Mouse (Mus musculus) heart, postnatal 4 days (tissue): ENCODE data around the gene Nr1i3. TPM values are rescaled to one million over a fixed set of nuclear protein-coding genes. Genes with fewer than 3 reads are reported as not detected.
A peak's percentile ranks its signal among the peaks of the same experiment; 100 is the strongest.

Experiments used
- DNase-seq: peaks from one replicate; pipeline ENCODE4 v3.0.0; 2021
- total RNA-seq, 2 experiments: library from RNA; stranded (reverse); gene quantifications; 2 replicates each; pipeline ENCODE4 v1.2.3; 2021

Gene Nr1i3
- not detected for total RNA-seq

DNA sequence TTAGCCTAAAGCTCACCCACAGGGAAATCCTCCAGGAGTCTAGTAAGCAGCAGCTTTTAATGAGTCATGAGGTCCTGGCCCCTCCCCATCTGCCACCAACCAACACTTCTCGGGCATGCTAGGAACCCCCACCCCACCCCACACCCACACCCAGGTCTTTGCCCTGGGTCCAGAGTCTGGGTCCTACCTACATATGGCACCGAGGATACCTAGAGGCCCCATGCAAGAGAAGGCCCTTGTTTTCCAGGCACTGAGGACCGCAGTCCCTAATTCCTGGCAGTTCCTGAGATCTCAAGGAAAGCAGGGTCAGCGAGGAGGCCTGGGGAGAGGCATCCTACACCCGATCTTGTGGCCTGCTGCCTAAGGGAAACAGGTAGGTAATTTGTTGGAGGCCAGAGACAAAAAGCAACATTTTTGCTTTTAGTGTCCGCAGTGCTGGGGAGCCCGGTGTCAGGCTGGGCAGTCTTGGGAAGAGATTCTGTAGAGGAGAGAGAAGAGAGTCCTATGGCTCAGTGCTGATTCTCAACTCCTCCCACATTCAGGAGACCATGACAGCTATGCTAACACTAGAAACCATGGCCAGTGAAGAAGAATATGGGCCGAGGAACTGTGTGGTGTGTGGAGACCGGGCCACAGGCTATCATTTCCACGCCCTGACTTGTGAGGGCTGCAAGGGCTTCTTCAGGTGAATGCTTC lies at the start of gene Nr1i3:
Gene Nr1i3 (plus strand): TSS at position 170 of the 696 bp plus-strand sequence.
- DNase-seq, result no peak

DNA sequence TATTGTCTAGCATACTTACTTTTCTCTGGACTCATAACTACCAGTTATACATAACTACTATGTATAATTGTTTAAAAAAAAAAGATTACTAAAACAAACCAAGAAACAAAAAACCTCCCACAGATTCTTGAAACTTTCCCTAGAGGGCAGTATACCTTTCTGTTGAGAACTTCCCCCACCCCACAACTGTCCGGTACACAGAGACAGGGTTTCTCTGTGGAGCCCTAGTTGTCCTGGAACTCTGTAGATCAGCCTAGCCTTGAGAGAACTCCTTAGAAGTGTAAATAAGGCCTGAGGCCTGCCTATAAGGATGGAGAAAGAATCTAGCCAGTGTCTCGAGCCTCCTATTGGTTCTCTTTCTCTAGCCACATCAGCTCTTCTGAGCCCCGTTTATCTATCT lies 49.5 kb upstream of the Nr1i3 start:
- DNase-seq, result peak; percentile 35

DNA sequence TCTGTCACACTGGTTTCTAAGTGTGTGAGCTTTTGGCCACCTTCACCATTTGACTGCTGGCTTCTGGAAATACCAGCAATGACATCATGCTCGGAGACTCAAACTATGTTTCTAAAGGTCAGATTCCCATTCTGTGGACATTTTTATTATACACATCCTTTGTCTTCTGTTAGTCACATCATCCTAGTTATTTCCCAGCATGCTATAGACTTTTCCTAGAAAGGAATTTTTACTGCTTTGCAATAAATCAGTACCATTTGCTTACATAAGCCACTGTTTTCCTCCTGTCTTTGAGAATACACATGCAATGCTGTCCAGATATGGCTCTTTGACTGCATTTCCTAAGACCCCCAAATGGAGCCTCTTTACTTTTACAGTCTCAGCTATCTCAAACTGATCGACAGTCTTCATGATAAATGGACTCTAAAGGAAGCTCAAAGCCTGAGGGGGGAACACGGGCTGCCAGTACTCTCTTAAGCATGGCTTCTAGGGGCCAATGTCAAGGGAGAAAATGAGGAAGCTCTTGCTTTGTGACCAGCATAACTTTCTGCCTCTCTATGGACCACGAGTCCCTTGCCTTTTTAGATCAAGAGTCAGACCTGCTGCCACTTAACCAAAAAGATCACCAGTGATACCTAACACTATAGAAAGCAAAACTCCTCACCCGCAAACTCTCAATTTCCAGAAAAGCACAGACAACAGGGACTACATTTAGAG lies 48.0 kb upstream of the Nr1i3 start:
- no peak for DNase-seq

DNA sequence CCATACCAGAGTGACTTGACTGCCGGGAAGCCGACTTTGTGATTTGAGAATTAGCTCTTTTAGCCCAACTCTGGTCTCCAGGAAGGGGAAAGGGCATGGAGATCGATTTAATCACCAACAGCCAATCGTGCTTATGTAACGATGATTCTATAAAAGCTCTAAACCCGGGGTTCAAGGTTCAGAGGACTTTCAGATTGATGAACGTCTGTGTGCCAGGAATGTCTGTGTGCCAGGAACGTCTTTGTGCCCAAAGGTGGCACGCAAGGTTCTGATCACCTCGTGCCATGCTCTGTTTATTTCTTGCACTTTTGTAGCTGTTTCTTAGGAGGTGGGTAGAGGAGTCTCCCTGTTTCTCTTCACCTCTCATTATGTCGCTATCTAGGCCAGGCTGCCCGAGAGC lies 44.9 kb upstream of the Nr1i3 start:
- no peak for DNase-seq

DNA sequence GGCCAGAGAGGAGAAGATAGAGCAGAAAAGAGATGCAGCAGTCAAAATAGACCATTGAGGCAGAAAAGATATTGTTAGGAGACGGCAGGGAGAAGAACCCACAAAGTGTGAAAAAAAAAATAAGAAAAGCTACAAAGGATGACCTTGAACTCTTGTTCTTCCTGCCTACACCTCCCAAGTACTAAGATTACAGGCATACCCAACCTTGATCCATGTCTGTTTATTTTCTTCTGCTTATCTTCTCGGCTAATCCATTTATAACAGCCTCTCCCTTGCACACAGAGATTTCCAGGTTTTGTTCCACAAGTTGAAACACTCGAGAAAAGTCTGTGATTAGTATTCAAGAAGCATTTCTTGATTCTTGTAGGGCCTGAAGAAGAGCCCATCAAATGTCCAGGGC lies 43.9 kb upstream of the Nr1i3 start:
- DNase-seq, result no peak

DNA sequence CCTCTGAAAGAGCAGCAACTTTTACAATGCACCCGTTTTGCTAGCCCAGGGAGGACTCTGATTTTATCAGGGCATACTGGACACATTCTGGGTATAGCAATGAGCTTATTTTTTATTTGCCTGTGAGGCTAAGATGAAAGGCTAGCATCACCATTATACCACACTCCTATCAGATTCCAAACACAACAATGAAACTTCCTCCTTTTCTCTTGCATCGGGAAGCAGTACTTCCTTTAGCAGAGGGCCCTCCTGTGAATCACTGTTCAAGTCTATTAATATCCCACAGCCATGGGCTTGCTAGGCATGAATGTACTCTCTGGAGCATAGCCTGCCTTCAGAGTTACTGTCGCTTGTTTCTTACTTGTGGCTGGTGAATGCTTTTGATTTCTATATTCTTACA lies 42.6 kb upstream of the Nr1i3 start:
- DNase-seq, result no peak

DNA sequence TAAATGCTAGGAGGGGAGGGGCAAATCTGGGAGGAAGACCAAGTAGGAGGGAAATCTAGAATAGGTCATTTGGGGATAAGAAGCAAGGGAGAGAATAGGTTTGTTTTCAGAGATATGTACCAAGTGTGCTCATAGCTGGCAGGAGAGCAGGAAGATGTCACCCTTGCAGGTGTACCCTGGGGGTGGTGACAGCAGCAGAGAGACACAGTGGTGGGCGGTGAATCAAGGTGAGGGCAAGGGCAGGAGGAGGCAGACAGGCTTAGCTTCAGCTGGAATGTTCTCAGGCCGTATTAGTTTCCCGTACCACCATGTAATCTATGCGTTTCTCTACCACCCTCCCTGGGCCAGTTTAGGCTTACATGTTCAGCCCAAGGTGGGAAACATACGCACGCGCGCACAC lies 41.0 kb upstream of the Nr1i3 start:
- no peak for DNase-seq

DNA sequence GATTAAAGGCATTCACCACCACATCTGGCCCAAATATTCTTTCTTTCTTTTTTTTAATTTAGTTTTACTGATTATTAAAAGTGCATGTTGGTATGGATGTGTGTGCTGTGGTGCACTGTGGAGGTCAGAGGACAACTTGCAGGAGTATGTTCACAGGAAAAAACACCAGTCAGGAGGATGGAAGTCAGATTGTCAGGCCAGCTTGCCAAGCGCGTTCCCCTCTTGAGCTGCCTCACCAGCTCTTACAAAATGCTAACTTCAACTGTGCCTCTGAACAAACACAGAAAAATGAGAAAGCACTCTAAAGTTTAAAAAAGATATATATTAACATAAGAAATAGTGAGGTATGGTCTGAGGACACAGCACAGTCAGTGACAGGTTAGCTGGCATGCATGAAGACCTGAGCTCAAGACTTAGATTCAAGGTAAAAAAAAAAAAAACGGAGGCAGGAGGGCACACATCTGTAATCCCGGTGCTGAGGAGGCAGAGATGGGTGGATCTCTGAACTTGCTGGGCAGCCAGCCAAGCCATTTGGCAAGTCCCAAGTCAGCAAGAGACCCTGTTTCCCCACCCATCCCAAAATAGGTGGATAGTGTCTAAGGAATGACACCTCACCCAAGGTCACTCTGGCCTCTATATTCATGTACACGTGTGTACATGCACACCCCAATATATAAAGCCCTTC lies 34.1 kb upstream of the Nr1i3 start:
- no peak for DNase-seq

DNA sequence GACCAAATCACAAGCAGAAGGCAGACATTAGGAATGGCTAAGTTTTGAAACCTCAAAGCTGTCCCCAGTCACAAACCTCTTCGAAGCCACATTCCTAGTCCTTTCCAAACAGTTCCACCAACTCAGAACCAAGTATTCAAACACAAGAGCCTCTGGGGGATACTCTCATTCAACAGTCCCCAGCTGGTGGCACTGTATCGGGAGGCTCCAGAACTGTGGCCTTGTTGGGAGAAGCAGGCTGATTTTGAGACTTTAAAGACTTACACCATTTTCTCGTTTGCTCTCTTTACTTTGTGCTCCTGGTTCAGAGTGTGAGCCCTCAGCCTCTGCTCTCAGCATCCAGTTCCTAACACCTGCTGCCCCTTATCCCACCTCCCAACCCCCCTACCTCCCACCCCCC lies 30.7 kb upstream of the Nr1i3 start:
- DNase-seq, result no peak

DNA sequence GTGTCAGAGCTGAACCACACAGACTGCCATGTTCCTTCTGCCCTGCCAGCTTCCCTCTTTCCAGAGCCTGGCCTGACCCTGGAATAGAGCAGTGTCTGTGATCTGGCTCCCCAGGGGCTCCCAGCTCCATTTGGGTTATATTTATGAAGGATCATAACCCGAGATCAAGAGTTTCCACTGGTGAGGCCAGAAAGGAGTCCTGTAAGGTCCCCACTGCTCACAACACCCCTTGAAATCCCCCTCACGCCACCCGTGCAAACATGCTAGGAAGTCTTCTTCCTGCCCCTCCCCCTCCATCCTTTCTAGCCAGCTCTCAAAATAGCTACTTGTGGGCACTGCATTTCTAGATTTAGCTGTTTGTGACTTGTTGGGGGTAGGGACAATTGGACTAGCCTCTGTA lies 30.1 kb upstream of the Nr1i3 start:
- DNase-seq, result peak; percentile 69

DNA sequence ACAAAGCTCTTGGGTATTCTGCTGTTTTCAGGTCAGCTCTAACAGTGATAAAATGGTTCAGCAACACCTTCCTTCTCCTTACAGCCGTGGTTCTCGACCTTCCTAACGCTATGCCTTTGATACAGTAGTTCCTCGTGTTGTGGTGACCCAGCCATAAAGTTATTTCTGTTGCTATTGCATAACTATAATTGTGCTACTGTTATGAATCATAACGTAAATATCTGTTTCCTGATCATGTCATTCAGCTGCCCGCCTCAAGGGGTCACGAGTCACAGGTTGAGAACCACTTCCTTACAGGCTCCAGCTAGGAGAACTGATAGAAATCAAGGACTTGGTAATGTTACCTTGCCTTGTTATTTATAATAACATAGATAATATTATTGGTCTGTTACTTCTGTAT lies 29.5 kb upstream of the Nr1i3 start:
- peak; percentile 47 for DNase-seq

DNA sequence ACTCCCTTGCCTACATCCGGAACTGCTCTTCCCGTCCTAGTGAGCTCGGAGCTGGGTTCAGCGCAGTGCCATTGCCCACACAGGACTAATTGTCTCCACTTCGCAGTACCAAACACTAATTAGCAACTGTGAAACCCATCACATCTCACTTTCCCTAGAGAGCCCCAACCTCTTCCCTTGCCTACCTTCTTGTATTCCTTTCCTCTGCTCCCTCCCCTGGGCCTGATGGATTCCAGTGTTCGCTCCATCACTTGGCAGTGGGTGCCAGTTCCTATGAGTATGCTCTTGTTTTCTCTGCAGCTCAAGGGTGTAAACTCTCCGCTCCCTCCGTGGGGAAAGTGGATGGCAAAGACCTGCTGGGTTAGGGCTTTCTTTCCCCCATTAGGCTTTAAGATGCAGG lies 28.1 kb upstream of the Nr1i3 start:
- no peak for DNase-seq

DNA sequence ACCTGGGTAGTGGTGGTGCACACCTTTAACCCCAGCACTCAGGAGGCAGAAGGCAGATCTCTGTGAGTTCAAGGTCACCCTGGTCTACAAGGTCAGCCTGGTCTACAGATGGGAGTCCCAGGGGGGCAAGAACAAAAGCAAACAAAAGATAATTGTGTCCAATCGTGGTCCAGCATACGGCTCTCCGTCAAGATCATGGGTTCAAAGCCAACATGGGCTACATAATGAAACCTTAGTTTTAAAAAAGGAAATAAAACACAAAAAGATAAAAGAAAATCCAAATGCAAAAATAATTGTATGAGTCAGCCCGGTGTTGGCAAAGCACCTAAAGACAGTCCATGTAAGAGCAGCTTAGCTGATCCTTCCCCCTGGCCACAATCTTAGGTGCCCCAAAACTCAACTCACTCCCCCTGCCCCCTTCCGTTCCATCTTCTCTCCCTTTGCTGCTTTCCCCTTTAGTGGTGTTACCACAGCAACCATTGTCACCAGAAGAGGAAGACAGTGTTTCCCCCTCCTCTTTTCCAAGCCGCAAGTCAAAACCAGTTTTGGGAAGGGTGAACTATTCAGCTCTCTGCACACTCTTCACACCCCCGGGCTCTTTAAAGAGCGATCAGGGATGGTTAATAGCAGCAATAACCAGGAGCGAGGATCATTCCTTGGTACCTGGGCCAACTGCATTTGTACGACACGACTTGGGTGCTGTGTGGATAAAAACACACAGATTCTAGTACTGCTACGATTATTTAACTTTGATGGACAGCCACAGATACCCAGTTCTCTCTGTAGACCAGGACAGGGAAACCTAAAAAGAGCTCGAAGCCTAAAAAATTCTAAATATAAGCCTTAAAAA lies 25.7 kb upstream of the Nr1i3 start:
- no peak for DNase-seq

DNA sequence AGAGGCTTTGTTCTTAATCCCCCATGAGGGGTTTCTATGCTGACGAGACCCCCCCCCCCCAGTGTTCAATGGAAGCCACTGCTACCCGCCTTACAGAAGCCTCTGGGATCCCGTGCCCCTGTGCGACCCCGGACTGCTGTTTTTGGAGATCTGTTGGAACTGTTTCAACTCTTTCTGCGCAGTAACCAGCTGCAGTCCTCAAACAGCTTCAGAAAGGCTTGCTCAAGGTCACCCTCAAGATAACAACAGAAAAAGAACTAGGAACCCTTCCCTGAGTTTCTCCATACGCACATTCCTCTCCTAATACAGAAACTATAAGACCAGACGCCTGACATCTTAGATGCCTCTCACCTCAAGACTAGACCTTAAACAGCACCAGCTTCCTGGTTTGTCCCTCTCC lies 24.7 kb upstream of the Nr1i3 start:
- peak; percentile 51 for DNase-seq

DNA sequence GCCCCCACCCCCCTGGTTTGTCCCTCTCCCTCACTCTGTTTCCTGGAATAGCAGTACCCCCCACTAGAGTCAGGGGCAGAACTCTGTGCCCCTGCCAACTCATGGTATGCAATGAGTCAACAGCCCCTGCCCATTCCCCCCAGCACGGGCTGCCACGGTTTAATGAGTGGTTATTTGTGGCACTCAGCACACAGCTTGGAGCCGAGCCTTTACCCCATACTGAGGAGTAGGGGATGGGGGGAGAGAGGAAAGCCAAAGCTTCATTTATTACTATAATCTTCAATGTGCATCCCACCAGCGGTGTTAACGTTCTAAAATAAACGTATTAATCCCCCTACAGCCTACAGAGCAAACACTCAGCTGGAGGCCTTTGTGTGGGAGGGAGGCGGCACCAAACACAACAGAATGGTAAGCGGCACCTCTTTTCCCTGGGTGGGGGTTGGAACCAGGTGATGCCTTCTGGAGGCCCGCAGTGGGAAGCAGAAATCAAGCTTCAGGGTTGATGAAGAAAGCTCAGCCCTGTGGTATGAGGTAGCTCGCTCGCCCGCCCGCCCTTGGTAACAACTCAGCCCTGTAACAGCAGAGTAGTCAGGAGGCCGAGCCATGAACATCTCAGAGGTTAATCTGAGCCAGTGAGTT lies 24.2 kb upstream of the Nr1i3 start:
- peak; percentile 58 for DNase-seq

DNA sequence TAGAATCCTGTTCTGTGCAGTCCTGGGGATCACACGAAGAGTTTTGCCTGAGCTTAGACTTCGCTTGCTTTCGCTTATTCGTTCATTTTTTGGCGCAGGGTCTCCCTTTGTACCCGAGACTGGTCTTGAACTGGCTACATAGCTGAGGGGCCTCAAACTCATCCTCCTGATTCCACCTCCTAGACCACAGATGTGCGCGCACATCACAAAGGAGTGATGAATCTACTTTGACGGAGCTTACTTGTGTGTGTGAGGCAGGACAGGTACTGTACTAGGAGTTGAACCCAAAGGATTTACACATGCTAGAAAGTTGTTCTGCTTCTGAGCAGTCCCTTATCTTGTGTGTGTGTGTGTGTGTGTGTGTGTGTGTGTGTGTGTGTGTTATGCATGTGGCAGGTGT lies 22.9 kb upstream of the Nr1i3 start:
- no peak for DNase-seq

DNA sequence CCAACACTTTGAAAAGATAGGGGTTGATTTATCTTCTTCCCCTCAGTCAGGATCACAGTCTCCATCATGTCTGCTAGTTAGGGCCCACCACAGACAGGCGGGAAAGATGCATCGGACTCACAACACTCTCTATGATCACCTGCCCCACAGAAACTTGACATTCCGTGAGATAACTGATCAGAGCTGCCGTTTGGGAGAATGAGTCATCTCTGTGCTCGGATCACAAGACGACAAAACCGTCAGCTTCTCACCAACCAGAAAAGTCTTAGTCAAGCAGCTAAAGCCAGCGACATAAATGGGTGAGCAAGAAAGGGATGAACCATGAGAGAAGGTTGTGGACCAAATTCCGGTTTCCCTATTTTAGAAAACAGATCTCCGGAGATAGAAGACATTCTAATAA lies 21.5 kb upstream of the Nr1i3 start:
- DNase-seq, result no peak

DNA sequence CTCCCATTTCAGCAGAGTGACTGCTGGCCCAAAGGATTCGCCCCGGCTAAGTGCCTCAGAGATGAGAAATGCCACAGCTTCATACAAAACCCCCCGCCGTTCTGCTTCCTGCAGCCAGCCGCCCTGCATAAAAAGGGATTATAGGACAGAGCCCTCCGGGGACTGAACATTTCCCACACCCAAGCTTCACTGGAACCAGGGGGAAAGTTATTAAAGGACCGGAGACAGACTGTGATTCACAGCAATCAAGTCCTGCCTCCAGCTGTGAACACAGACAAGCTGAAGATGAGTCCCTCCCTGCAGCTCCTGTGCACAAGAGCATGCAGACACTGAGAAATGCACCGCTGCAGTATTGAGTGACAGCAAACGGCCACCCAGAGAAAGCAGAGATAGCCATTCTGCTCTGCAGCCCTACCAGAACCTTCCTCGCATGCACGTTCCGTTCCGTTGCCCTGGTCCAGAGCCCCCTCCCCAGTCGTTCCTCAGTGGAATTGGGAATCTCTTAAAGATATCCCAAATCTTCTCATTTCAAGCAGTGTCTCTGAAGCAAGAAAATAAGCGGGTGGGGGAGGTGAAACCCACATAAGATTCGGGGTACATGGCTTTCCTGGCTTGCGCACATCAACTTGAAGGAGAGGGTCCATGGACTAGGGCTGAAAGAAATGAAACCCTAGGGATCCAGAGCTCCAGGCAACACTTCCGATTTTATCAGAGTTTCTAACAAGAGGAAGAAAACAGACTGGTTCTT lies 20.5 kb upstream of the Nr1i3 start:
- peak; percentile 25 for DNase-seq

DNA sequence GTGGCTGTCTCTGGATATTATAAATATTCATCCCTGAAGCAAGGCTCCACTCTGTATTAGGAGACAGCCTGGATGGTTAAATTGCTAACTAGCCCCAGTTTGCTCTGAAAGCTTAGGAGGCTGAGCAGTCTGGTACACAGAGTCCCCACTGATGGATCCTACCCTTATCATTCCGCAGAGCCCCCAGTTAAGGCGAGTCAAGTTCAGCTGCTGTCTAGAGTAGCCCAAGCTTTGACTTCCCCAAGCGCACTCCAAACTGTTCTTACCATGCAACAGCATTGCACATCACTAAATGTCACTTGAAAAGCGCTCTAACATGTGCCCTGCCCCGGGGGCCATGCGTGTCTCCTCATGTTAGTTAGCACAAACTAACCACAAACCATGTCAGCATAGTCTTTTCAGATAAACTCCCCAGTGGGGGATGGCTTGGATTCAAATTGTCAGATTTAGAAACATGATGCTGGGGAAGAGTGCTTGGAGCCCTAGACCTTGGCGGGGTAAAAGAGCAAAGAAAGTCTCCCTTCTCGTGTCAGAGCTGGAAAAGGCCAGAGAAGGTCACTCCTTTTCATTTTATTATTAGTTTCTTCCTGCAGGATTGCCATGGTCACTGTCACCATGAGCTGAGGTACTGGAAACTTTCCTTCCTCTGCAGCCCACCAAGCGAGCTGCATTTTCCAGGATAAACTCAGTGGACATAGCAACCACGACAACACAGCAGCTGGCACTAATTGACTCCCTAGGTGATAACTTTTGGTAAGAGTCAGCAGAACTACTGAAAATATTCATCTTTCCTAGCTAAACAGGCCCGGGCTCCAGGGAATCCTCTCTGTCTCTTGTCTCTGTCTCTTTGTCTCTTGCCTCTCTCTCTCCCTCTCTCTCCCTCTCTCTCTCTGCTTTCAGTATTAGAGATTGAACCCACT lies 19.6 kb upstream of the Nr1i3 start:
- no peak for DNase-seq

DNA sequence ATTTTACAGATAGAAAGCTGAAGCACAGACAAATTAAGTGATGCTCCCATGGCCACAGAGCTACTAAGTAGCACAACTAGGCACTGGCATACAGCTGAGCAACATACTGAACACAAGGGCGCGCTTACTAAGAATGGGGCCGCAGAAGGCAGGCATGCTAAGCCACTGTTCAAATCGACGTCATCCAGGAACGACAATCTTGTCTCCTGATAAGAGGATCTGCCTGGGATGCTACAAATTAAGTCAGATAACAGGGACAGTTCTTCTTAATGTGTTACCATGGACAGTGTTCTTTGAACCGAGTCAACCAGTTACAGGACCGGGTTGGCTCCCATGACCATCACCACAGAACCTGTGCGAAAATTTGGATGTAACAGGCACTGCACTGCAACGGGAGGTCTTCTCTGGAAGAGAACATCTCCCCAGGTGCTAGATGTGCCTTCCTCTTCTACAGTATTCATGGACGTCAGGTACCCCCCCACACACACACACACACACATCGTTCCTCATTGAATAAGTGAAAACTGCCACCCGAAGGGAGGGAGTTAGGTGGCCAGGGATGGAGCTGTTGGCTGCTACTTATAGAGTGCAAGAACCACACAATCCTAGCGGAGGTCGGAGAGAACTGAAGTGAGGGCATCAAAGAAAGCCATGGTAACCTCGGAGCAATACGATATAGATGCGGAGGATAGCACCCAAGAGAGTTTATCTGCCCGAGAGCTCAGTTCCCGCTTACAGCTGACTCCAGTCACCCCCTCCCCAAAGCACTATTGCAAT lies 18.5 kb upstream of the Nr1i3 start:
- DNase-seq, result no peak
